Mouse (Mus musculus) ES-E14 (cell line): ENCODE data around the gene Fezf2.

Experiments used
- CHD2 ChIP-seq: IDR thresholded peaks from 2 replicates; pipeline ENCODE4 v1.6.1; 2014; ENCODE audit warnings: mild to moderate bottlenecking, low read depth, low read length, inconsistent platforms
- HCFC1 ChIP-seq: IDR thresholded peaks from 2 replicates; pipeline ENCODE4 v1.6.1; 2012; ENCODE audit warnings: low read length, inconsistent platforms, borderline replicate concordance; ENCODE audit not compliant: insufficient read depth
- MAFK ChIP-seq: IDR thresholded peaks from 2 replicates; pipeline ENCODE4 v1.6.1; 2014; ENCODE audit warnings: mild to moderate bottlenecking, low read depth, low read length, inconsistent platforms; ENCODE audit not compliant: insufficient read depth
- ZNF384 ChIP-seq: IDR thresholded peaks from 2 replicates; pipeline ENCODE4 v1.6.1; 2012; ENCODE audit warnings: low read depth, low read length, inconsistent platforms

DNA sequence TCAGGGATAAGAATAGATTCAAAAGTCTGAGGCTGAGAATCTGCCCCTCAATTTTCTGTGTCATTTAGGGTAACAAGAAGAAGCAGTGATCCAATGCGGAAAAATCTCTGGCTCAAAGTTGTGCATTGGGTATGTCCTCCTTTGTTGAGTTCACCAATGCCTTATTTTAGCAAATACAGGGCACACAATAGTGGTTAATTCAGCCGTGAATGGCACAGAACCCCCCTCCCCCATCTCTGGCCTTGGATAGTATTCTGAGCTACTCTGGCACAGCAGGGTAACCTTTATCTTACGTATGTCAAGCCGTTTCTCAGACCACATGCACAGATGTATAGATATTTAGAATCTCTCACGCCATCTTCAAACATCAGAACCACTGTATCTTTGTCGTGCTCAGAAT is 48.3 kb downstream of the Fezf2 start:
- no peak for TF ChIP-seq CHD2
- no peak for TF ChIP-seq HCFC1
- no peak for TF ChIP-seq MAFK
- TF ChIP-seq ZNF384, result no peak
